Mouse (Mus musculus) lung, embryonic 14.5 days (tissue): ENCODE results near the gene 1500009C09Rik. TPM values are rescaled to one million over a fixed set of nuclear protein-coding genes. Genes with fewer than 3 reads are reported as not detected.

Source experiments
- ATAC-seq: fragments of 200-750 bp; cut with Nextera tagmentation; 2 replicates; pipeline ENCODE4 v1.8.0; 2017; ENCODE audit warnings: mild to moderate bottlenecking, moderate TSS enrichment, moderate library complexity; ENCODE audit not compliant: insufficient read depth
- DNase-seq: peaks from one replicate; pipeline ENCODE4 v3.0.0-alpha.2; 2015
- H3K27ac ChIP-seq: fragments of 300-500 bp; sonication (generic); 2 replicates; pipeline ENCODE4 v1.5.1; 2014; ENCODE audit warnings: low read depth, mild to moderate bottlenecking, moderate library complexity
- H3K27me3 ChIP-seq: fragments of 300-500 bp; sonication (generic); 2 replicates; pipeline ENCODE4 v1.6.1; 2014; ENCODE audit warnings: low read length, control low read depth; ENCODE audit not compliant: insufficient read depth
- H3K36me3 ChIP-seq: fragments of 300-500 bp; sonication (generic); 2 replicates; pipeline ENCODE4 v1.6.1; 2014; ENCODE audit warnings: control low read depth; ENCODE audit not compliant: insufficient read depth
- H3K4me1 ChIP-seq: fragments of 300-500 bp; sonication (generic); 2 replicates; pipeline ENCODE4 v1.6.1; 2014; ENCODE audit warnings: antibody characterized with exemption, control low read depth; ENCODE audit not compliant: insufficient read depth
- H3K4me2 ChIP-seq: fragments of 300-500 bp; sonication (generic); 2 replicates; pipeline ENCODE4 v1.6.1; 2014; ENCODE audit warnings: mild to moderate bottlenecking
- H3K4me3 ChIP-seq: fragments of 300-500 bp; sonication (generic); 2 replicates; pipeline ENCODE4 v1.5.1; 2014; ENCODE audit warnings: low read depth, low read length
- H3K9ac ChIP-seq: fragments of 300-500 bp; sonication (generic); 2 replicates; pipeline ENCODE4 v1.6.1; 2014
- H3K9me3 ChIP-seq: fragments of 300-500 bp; sonication (generic); 2 replicates; pipeline ENCODE4 v1.6.1; 2016; ENCODE audit warnings: low read depth, low read length, control low read depth
- CTCF ChIP-seq: IDR thresholded peaks from 2 replicates; pipeline ENCODE4 v1.5.1; 2016; ENCODE audit warnings: antibody characterized with exemption, low read depth
- WGBS: fragments of 180-500 bp; shearing (Covaris S2); extraction: QIAGEN DNeasy Blood & Tissue Kit; methylation state at CpG from one replicate; pipeline ENCODE4 v1.1.7; 2014; 5-methylcytosine and 5-hydroxymethylcytosine counted together
- polyA plus RNA-seq: library from polyadenylated mRNA; unstranded; fragments of >200 nt; fragmentation: Nextera tagmentation; extraction: Ambion mirVana; gene quantifications from 2 replicates; pipeline ENCODE4 v1.2.1, GENCODE M21; 2014

Gene 1500009C09Rik
- polyA plus RNA-seq, 1 experiment from 2014 or later: not detected

GRCm38 (mm10) chr15:82212752-82213063 is 39.5 kb upstream of the 1500009C09Rik start, which contains the start of gene Shisa8:
Gene Shisa8, minus strand, starts transcription at chr15:82212815.
- Histone ChIP-seq H3K4me3 (peak within 1 kb of the TSS; percentile 44), H3K9ac (peak within 1 kb of the TSS; percentile 13), H3K27me3 (peaks cover 96% of the 10 kb centered on the region), H3K9me3 (no peaks in the 10 kb centered on the region), H3K4me2 (peak within 1 kb of the TSS; percentile 76), H3K27ac (no peak within 1 kb of the TSS), H3K4me1 (no peaks in the 10 kb centered on the region), H3K36me3 (no peaks in the 10 kb centered on the region)
- no peak for TF ChIP-seq CTCF
- peak; percentile 33 for DNase-seq
- WGBS: under 1% methylated on average over 26 of the region's 34 CpGs
- ATAC-seq: peak; percentile 13; the same call in 1 of the 2 replicates

GRCm38 (mm10) chr15:82213222-82213621 is 39.0 kb upstream of the 1500009C09Rik start:
- Histone ChIP-seq H3K4me1 (no peaks in the 10 kb centered on the region), H3K36me3 (no peaks in the 10 kb centered on the region), H3K27me3 (peaks cover 91% of the 10 kb centered on the region), H3K4me3 (no peak overlapping the region; the same call in 1 of the 2 replicates), H3K4me2 (no peak overlapping the region), H3K27ac (no peak overlapping the region), H3K9me3 (no peaks in the 10 kb centered on the region), H3K9ac (no peak overlapping the region)
- ATAC-seq (no peak), DNase-seq (no peak)
- no peak for TF ChIP-seq CTCF
- WGBS: 22% methylated on average over 4 of the region's 4 CpGs

GRCm38 (mm10) chr15:82215332-82216046 is 36.7 kb upstream of the 1500009C09Rik start:
- H3K27ac ChIP-seq: no peak overlapping the region
- TF ChIP-seq CTCF: no peak
- no peaks in the 10 kb centered on the region for H3K36me3 ChIP-seq
- no peak for ATAC-seq
- H3K4me2 ChIP-seq: no peak overlapping the region
- WGBS: 27% methylated on average over 11 of the region's 11 CpGs
- no peaks in the 10 kb centered on the region for H3K4me1 ChIP-seq
- H3K4me3 ChIP-seq: no peak overlapping the region
- DNase-seq: no peak
- no peaks in the 10 kb centered on the region for H3K9me3 ChIP-seq
- no peak overlapping the region for H3K9ac ChIP-seq
- H3K27me3 ChIP-seq: peaks cover 68% of the 10 kb centered on the region

- Histone ChIP-seq H3K27ac (no peak overlapping the region), H3K4me1 (no peaks in the 10 kb centered on the region), H3K27me3 (peaks cover 67% of the 10 kb centered on the region), H3K4me3 (no peak overlapping the region), H3K4me2 (no peak overlapping the region), H3K36me3 (no peaks in the 10 kb centered on the region), H3K9me3 (no peaks in the 10 kb centered on the region), H3K9ac (no peak overlapping the region)
- no peak for TF ChIP-seq CTCF
- 45% methylated on average over 20 of the region's 20 CpGs for WGBS
- DNase-seq: peak; percentile 21
- no peak for ATAC-seq
Measured at GRCm38 (mm10) chr15:82216142-82216827, 35.9 kb upstream of the 1500009C09Rik start.

- H3K9me3 ChIP-seq: no peaks in the 10 kb centered on the region
- H3K4me3 ChIP-seq: no peak overlapping the region
- 18% methylated on average over 7 of the region's 7 CpGs for WGBS
- H3K27me3 ChIP-seq: peaks cover 59% of the 10 kb centered on the region
- no peak overlapping the region for H3K4me2 ChIP-seq
- H3K9ac ChIP-seq: no peak overlapping the region
- no peaks in the 10 kb centered on the region for H3K4me1 ChIP-seq
- ATAC-seq (no peak), DNase-seq (no peak)
- H3K36me3 ChIP-seq: no peaks in the 10 kb centered on the region
- TF ChIP-seq CTCF: no peak
- H3K27ac ChIP-seq: no peak overlapping the region
Measured at GRCm38 (mm10) chr15:82217039-82217438, 35.2 kb upstream of the 1500009C09Rik start.

GRCm38 (mm10) chr15:82217980-82218379 is 34.2 kb upstream of the 1500009C09Rik start:
- no peak overlapping the region for H3K9ac ChIP-seq
- WGBS: 29% methylated on average over 9 of the region's 9 CpGs
- H3K4me3 ChIP-seq: no peak overlapping the region
- no peak for TF ChIP-seq CTCF
- peaks cover 50% of the 10 kb centered on the region for H3K27me3 ChIP-seq
- ATAC-seq: no peak
- no peaks in the 10 kb centered on the region for H3K36me3 ChIP-seq
- H3K4me1 ChIP-seq: no peaks in the 10 kb centered on the region
- no peaks in the 10 kb centered on the region for H3K9me3 ChIP-seq
- H3K27ac ChIP-seq: no peak overlapping the region
- no peak for DNase-seq
- no peak overlapping the region for H3K4me2 ChIP-seq
